Mouse (Mus musculus) lung, embryonic 16.5 days (tissue): ENCODE results near the gene Nrarp. TPM values are rescaled to one million over a fixed set of nuclear protein-coding genes. Genes with fewer than 3 reads are reported as not detected.

Experiments used
- ATAC-seq: fragments of 200-750 bp; cut with Nextera tagmentation; 2 replicates; pipeline ENCODE4 v1.8.0; 2017; ENCODE audit warnings: low read depth, mild to moderate bottlenecking, moderate library complexity
- H3K27ac ChIP-seq: fragments of 300-500 bp; sonication (generic); 2 replicates; pipeline ENCODE4 v1.5.1; 2014; ENCODE audit warnings: mild to moderate bottlenecking, control low read depth, low read length
- H3K27me3 ChIP-seq: fragments of 300-500 bp; sonication (generic); 2 replicates; pipeline ENCODE4 v1.6.1; 2014; ENCODE audit warnings: low read depth, low read length, mixed read lengths; ENCODE audit not compliant: control insufficient read depth, insufficient read depth
- H3K36me3 ChIP-seq: fragments of 300-500 bp; sonication (generic); 2 replicates; pipeline ENCODE4 v1.6.1; 2014; ENCODE audit warnings: low read length; ENCODE audit not compliant: control insufficient read depth, insufficient read depth
- H3K4me1 ChIP-seq: fragments of 300-500 bp; sonication (generic); replicated peaks from 2 replicates; pipeline ENCODE4 v1.6.1; 2014; ENCODE audit warnings: low read length, mixed read lengths; ENCODE audit not compliant: control insufficient read depth, insufficient read depth
- H3K4me2 ChIP-seq: fragments of 300-500 bp; sonication (generic); 2 replicates; pipeline ENCODE4 v1.6.1; 2014; ENCODE audit warnings: low read depth, low read length, control low read depth
- H3K4me3 ChIP-seq: fragments of 300-500 bp; sonication (generic); 2 replicates; pipeline ENCODE4 v1.5.1; 2014; ENCODE audit warnings: mild to moderate bottlenecking, low read length, control low read depth
- H3K9ac ChIP-seq: fragments of 300-500 bp; sonication (generic); 2 replicates; pipeline ENCODE4 v1.6.1; 2014; ENCODE audit warnings: low read length, control low read depth
- H3K9me3 ChIP-seq: fragments of 300-500 bp; sonication (generic); 2 replicates; pipeline ENCODE4 v1.6.1; 2016; ENCODE audit warnings: low read length; ENCODE audit not compliant: control insufficient read depth
- WGBS: fragments of 180-500 bp; shearing (Covaris S2); extraction: QIAGEN DNeasy Blood & Tissue Kit; methylation state at CpG from one replicate; pipeline ENCODE4 v1.1.7; 2014; 5-methylcytosine and 5-hydroxymethylcytosine counted together
- polyA plus RNA-seq: library from polyadenylated mRNA; unstranded; fragments of >200 nt; fragmentation: Nextera tagmentation; extraction: Ambion mirVana; gene quantifications from 2 replicates; pipeline ENCODE4 v1.2.1, GENCODE M21; 2015

Nrarp gene
- polyA plus RNA-seq, 1 experiment from 2014 or later = 9.8 TPM

DNA sequence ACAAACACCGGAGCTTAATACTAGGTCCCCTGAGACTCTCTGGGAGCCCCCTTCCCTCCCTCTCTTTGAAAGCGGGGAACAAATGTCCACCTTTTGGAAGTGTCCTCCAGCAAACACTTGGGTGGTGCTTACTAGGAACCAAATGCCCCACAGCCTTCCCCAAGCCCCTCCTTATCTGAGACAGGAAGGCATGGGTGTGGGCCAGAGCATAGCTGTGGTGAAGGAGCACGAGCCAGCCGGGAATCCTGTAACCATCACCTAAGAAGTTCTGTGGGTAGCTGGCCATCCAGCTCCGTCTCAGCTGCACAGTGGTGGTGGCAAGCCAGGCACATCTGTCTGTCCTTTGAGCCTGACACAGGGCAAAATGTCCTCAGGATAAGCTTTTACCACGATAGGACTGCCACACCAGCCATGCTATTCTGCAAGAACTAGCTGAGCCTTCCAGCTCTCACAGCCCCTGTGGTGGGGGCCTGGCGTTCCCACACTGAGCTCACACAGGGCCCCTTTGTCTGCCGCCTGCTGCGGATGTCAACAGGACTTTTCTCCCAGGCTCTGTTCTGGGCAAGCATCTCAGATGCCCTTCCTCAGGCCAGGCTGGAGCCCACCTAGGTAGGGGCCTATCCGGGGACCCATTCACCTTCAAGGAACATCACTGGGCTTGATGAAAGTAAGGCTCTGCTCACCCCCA is 2.1 kb upstream of the Nrarp start:
- Histone ChIP-seq H3K4me2 (no peak overlapping the region), H3K9me3 (no peaks in the 10 kb centered on the region), H3K36me3 (no peaks in the 10 kb centered on the region), H3K9ac (0 out of 2 replicates have a peak overlapping the region, but pooled peaks have one; percentile 1), H3K27ac (peak overlapping the region; percentile 68; the same call in 1 of the 2 replicates), H3K4me1 (peaks cover 30% of the 10 kb centered on the region), H3K27me3 (peaks cover 20% of the 10 kb centered on the region), H3K4me3 (no peak overlapping the region)
- 24% methylated on average over 10 of the region's 10 CpGs for whole genome bisulfite sequencing
- ATAC-seq = no peak

DNA sequence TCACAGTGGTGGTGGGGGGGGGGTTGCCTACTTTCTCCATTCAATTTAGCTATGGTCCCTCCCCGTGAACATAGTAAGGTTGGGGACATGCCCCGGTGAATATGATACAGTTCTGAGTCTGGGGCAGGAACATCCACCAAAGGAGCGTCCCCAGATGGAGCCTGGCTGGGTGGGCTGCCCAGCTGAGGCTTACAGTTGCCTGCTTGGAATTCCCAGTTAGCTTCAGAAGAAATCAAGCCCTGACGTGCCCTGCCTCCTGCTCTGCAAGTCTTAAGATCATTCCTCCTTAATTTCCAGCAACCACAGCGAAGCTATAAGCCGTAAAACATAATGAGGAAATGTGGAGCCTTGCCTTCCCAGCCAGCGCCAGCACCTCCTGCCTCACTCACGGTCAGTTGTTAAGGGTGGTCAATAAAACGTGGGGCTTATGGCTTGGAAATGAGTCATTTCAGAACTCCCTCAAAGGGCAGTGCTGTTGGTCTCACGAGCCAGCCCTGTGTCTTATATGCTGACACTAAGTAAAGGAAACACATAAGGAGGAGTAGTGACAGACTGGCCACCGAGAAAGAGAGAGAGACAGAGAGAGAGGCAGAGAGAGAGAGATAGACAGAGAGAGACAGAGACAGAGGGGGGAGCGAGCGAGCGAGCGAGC is 866 bp upstream of the Nrarp start:
- no peaks in the 10 kb centered on the region for H3K36me3 ChIP-seq
- H3K4me3 ChIP-seq = no peak overlapping the region
- no peaks in the 10 kb centered on the region for H3K9me3 ChIP-seq
- peaks cover 26% of the 10 kb centered on the region for H3K27me3 ChIP-seq
- WGBS = 58% methylated on average over 15 of the region's 15 CpGs
- H3K9ac ChIP-seq = no peak overlapping the region
- peak overlapping the region; percentile 87 for H3K4me2 ChIP-seq
- peaks cover 30% of the 10 kb centered on the region for H3K4me1 ChIP-seq
- no peak overlapping the region for H3K27ac ChIP-seq
- no peak for ATAC-seq

DNA sequence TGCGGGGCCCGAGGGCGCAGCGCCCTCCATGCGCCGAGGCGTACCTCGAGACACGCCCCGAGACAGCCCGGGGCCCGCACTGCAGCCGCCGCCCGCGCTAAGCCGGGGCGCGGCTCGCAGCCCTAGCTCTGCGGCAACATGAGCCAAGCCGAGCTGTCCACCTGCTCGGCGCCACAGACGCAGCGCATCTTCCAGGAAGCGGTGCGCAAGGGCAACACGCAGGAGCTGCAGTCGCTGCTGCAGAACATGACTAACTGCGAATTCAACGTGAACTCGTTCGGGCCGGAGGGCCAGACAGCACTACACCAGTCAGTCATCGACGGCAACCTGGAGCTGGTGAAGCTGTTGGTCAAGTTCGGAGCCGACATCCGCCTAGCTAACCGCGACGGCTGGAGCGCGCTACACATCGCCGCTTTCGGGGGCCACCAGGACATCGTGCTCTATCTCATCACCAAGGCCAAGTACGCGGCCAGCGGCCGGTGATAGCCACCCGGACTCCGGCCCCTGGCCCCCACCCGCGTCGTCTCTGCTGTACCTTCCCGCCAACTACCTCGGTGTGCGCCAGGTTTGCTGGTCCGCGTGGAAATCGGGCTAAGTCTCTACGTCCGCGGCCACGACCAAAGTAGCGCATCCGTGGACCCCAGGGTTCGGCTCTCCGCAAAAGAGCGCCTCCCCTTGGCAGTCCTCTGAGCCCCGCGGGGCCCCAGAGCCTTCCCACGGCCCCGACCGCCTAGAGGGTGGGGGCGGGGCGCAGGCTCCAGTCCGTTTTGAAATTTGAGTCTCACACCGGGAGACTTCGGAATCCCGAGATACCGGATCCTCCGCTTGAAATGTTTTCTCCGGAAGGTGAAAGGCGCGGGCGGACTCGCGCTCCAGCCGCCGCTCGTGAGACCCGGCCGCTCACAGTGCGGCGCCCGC is 674 bp downstream of the Nrarp start:
- WGBS = under 1% methylated on average over 100 of the region's 100 CpGs
- Histone ChIP-seq H3K4me3 (peak overlapping the region; percentile 63), H3K27me3 (peaks cover 26% of the 10 kb centered on the region), H3K9me3 (no peaks in the 10 kb centered on the region), H3K36me3 (no peaks in the 10 kb centered on the region), H3K27ac (peak overlapping the region; percentile 83), H3K4me2 (peak overlapping the region; percentile 87), H3K4me1 (peaks cover 31% of the 10 kb centered on the region), H3K9ac (peak overlapping the region; percentile 77)
- ATAC-seq = peak; percentile 32

DNA sequence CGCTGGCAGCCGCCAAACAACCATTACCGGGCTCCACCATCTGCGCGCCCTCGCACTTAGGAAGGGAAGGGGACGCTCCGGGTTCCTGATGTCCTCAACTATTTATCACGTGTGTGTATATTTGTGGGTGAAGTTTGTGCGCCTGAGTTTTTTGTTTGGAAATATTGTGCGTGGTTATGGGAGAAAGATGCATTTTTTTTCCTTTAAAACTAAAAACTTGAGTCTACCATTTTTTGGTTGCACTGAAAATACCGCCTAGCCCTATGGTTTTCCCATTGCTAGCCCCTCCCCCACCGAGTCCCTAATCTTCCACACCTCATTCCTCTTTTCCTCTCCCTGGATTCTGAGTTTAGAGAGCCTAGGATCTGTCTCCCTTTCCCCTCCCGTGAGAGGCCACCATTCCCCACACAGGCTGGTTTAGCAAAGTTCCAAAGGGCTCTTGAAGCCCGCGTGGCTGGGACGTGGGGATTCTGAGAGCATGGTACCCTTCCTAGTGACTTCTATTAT is 1.4 kb downstream of the Nrarp start:
- Histone ChIP-seq H3K36me3 (no peaks in the 10 kb centered on the region), H3K27ac (peak overlapping the region; percentile 83), H3K9me3 (no peaks in the 10 kb centered on the region), H3K27me3 (peaks cover 26% of the 10 kb centered on the region), H3K4me1 (peaks cover 25% of the 10 kb centered on the region), H3K4me3 (peak overlapping the region; percentile 63), H3K4me2 (peak overlapping the region; percentile 87), H3K9ac (peak overlapping the region; percentile 77)
- ATAC-seq = no peak
- under 1% methylated on average over 17 of the region's 17 CpGs for WGBS

DNA sequence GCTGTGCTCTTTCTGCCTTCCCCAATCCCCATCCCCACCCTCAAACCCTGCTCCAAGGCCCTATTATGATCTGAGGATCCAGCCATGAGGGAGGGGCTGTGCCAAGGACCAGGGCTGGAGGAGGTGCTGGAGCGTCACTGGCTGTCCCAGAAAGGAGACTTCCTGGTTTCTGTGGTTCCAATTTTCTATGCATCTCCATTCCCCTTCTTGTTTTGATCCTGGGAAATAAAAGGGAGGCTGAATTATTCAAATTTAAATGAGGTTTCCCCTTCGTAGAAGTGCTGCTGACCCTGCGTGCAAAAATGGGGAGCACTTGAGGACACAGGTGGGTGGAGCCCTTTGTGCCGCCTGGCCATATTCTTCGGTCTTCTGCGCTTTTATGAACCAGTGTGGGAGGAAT is 2.1 kb downstream of the Nrarp start:
- Histone ChIP-seq H3K4me3 (peak overlapping the region; percentile 63), H3K27ac (no peak overlapping the region), H3K4me2 (peak overlapping the region; percentile 87), H3K27me3 (peaks cover 26% of the 10 kb centered on the region), H3K9me3 (no peaks in the 10 kb centered on the region), H3K36me3 (no peaks in the 10 kb centered on the region), H3K9ac (peak overlapping the region; percentile 33), H3K4me1 (peaks cover 18% of the 10 kb centered on the region)
- no peak for ATAC-seq
- WGBS = 22% methylated on average over 6 of the region's 6 CpGs

DNA sequence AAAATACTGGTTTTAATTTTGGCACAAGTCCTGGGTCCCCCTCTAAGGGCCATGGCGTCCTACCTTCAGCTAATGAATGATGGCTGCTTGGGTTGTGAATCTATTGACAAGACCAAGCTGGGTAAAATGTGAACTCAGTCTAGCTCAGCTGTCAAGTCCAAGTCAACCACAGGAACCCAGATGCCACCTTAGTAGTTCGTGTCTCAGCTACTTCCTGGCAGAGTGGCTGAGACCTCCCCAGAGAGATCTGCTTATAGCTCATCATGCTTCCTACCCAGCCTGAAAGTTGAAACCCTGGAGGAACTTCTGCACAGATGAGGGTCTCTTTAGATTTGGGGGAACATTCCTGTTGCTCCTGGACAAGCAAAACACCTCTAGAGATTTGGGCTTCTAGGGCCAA is 2.8 kb downstream of the Nrarp start:
- Histone ChIP-seq H3K9me3 (no peaks in the 10 kb centered on the region), H3K4me1 (peaks cover 11% of the 10 kb centered on the region), H3K4me3 (peak overlapping the region; percentile 63), H3K9ac (no peak overlapping the region), H3K27ac (no peak overlapping the region), H3K36me3 (no peaks in the 10 kb centered on the region), H3K4me2 (peak overlapping the region; percentile 87), H3K27me3 (peaks cover 26% of the 10 kb centered on the region)
- ATAC-seq = no peak
- WGBS = 57% methylated on average over 2 of the region's 2 CpGs

DNA sequence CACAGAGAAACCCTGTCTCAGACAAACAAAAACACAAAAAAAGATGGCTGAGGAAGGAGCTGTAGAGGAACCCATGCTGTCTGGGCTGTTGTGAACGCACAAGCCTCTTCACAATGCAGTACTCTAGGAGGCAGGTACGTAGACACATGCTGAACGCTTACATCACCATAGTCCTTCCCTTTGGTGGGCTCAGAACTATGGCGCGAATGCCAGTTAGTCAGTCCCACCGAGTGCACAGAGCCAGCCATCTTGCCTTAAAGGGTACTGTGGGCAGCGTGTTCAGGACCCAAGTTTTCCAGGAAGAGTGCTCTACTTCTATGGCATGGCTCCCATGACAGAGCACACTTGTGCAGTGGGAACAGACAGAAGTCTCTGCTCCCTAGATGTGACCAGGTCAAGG is 3.9 kb downstream of the Nrarp start:
- Histone ChIP-seq H3K4me1 (peaks cover 7% of the 10 kb centered on the region; the same call in 1 of the 2 replicates), H3K27ac (no peak overlapping the region), H3K36me3 (no peaks in the 10 kb centered on the region), H3K9me3 (no peaks in the 10 kb centered on the region), H3K27me3 (peaks cover 22% of the 10 kb centered on the region), H3K9ac (no peak overlapping the region), H3K4me3 (no peak overlapping the region), H3K4me2 (no peak overlapping the region)
- no peak for ATAC-seq
- WGBS = 95% methylated on average over 7 of the region's 7 CpGs

DNA sequence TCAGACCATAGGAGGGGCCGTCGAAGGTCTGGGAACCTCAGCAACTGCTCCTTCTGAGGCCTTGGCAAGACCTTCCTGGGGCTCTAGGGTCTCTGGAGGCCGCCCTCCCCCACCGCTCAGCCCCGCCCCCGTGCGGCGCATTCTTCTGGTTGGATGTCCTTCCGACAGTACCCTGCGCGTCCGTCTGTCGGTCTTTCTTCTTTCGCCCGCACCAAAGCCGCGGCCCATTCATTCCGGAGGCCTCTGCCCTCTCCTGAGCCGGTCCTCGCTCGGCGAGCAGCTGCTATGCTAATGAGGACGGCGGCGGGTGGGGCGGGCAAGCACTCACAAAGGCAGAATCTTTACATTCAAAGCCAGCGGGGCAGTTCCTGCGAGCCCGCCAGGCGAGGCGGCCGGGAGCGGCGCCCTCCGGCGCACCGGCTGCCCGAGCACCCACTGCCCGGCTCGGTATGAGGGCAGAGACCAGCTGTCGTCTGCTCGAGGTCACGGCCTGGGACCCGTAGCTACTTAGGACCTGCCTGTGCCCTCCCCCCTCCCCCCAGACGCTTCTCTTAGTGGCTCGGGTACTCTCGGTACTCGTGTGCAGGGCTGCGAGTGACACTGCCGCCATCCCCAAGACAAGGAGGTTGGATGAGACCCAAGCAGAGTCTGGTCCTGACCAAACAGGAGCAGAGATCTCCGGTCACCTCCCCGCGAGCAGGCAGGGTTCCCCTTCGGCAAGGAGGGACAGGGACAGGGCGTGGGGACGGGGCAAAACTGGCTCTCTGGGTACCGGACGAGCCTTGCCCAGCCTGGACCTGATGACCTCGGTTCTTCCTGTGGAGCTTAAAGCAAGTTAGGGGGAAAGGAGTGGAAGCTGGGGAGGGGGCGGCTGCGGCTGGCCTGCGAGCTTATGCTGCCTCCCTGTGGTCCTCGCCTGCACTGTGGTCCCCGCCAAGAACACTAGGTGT is 5.3 kb downstream of the Nrarp start:
- WGBS = under 1% methylated on average over 64 of the region's 64 CpGs

More for the DNA sequence above, 5.3 kb downstream of the Nrarp start:
- H3K9me3 ChIP-seq = no peaks in the 10 kb centered on the region
- H3K36me3 ChIP-seq = no peaks in the 10 kb centered on the region
- peak overlapping the region; percentile 82 for H3K27ac ChIP-seq
- H3K4me1 ChIP-seq = peaks cover 7% of the 10 kb centered on the region; the same call in 1 of the 2 replicates
- peak overlapping the region; percentile 75 for H3K9ac ChIP-seq
- H3K4me2 ChIP-seq = peak overlapping the region; percentile 94
- peak; percentile 63 for ATAC-seq
- H3K4me3 ChIP-seq = peak overlapping the region; percentile 57
- peaks cover 19% of the 10 kb centered on the region for H3K27me3 ChIP-seq
